Mouse (Mus musculus) splenic B cell, adult 2 months (primary cell): Measurements from ENCODE around the gene 4930562C15Rik.

Experiments used
- DNase-seq: peaks from one replicate; pipeline ENCODE4 v3.0.0-alpha.2; 2011; ENCODE audit warnings: low read depth, low spot score
- H3K27me3 ChIP-seq: 2 replicates; pipeline ENCODE4 v1.6.1; 2012; ENCODE audit warnings: mild to moderate bottlenecking, low read length, moderate library complexity, mixed read lengths; ENCODE audit not compliant: control insufficient read depth, poor library complexity, insufficient read depth, severe bottlenecking
- H3K36me3 ChIP-seq: 2 replicates; pipeline ENCODE4 v1.6.1; 2012; ENCODE audit warnings: mild to moderate bottlenecking, low read length, moderate library complexity, mixed read lengths; ENCODE audit not compliant: control insufficient read depth, poor library complexity, insufficient read depth, severe bottlenecking

The 4930562C15Rik gene

DNA sequence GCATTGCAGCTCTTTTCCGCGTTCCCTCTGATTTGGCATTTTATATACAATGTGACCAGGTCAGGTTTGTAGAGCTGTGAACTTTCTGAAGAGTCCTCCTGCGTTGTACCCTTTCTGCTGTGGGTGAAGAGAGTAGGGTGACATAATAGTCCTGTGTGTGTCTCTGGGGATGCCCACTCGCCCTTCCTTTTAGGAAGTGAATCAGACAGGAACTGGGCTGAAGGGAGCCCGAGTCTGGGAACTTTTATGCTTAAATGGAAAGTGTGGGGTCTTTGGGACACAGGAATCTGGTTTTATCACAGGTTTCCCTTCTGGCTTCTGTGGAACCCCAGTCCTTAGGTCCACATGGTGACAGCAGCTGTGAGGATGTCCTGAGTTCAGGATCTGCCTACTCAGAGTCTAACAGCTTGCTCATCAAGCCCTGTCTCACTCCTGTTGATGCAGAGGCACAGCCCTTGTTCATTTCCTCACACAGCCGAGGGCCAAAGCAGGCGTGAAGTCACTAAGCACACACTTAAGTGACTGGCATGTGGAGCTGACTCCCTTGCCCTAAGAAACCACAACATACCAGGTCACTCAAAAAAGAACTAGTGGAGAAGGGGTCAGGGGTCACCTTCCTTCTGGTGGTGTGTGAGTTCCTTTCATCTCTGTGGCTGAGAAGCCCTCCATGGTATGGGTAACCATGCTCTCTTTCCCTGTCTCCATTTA is 59.1 kb downstream of the 4930562C15Rik start:
- DNase-seq: no peak
- Histone ChIP-seq H3K36me3 (peaks cover 1% of the 10 kb centered on the region; the same call in 1 of the 2 replicates), H3K27me3 (no peaks in the 10 kb centered on the region)

GRCm38 (mm10) chr16:4896249-4897027 is 61.2 kb downstream of the 4930562C15Rik start:
- Histone ChIP-seq H3K27me3 (no peaks in the 10 kb centered on the region), H3K36me3 (peaks cover 1% of the 10 kb centered on the region; the same call in 1 of the 2 replicates)
- no peak for DNase-seq

GRCm38 (mm10) chr16:4897146-4897730 is 62.0 kb downstream of the 4930562C15Rik start:
- Histone ChIP-seq H3K27me3 (no peaks in the 10 kb centered on the region), H3K36me3 (peaks cover 1% of the 10 kb centered on the region; the same call in 1 of the 2 replicates)
- peak; percentile 40 for DNase-seq

DNA sequence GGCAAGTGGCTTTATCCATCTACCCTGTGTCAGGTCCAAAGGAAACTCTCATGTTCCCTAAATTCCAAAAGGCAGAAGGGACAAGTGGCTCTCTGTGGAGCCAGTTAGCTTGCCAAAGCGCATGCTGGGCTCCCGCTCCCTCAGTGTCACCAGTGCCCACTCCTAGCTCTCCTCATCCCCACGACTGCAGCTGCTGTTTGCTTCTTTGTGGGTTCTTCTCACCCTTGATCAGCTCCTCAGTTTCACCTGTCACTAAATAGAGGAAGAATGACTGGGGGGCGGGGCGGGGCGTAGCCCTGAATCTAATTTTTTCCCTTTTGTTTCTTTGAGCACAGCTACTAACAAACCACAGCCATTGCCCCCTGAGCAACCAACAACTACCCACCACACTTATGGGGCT is 63.7 kb downstream of the 4930562C15Rik start:
- Histone ChIP-seq H3K27me3 (no peaks in the 10 kb centered on the region), H3K36me3 (no peaks in the 10 kb centered on the region)
- DNase-seq: peak; percentile 82

DNA sequence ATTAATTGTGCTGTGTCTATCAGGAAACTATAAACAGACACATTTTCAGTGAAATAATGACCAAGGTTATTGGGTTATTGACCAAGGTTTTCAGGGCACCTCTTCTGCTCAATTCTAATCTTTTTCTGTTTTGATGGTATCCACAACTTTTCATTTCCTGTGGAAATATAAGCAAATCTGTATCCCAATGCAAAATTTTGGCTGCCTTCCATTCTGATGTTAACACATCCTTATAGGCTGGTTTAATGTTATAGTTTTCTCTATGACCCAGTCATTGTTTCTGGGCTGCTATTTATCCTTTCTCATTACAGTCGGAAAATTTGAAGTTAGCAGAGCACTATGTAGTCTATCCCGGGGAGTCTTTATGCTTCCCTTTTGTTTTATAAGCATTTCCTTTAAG is 64.5 kb downstream of the 4930562C15Rik start:
- DNase-seq: no peak
- no peaks in the 10 kb centered on the region for H3K36me3 ChIP-seq
- no peaks in the 10 kb centered on the region for H3K27me3 ChIP-seq

- no peaks in the 10 kb centered on the region for H3K27me3 ChIP-seq
- no peak for DNase-seq
- H3K36me3 ChIP-seq: no peaks in the 10 kb centered on the region
Observed at GRCm38 (mm10) chr16:4901167-4901566, 66.0 kb downstream of the 4930562C15Rik start.

- H3K36me3 ChIP-seq: no peaks in the 10 kb centered on the region
- no peak for DNase-seq
- no peaks in the 10 kb centered on the region for H3K27me3 ChIP-seq
Observed at GRCm38 (mm10) chr16:4902390-4902789, 67.2 kb downstream of the 4930562C15Rik start.

DNA sequence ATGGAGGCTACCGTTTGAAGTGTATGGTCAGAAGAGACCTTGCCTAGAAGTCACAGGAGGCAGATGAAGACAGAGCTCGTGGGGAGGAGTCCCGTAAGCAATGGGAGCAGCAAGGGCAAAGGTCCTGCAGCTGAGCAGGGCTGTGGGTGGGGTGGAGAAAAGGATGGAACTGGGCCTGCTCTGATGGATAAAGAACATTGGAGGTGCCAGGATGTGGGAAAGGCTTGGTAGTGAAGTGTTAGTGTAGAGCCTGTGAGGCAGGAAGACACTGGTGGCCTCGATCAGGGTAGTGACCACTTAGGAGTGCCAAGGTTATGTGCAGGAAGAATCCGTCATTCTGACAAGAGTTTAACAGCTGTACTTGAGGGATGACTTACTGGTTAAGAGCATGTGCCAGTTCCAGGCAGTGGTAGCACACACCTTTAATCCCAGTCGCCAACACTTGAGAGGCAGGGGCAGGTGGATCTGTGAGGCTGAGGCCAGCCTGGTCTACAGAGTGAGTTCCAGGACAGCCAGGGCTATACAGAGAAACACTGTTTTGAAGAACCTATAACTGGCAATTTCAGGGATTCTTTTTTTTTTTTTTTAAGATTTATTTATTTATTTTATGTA is 68.4 kb downstream of the 4930562C15Rik start:
- no peak for DNase-seq
- Histone ChIP-seq H3K27me3 (no peaks in the 10 kb centered on the region), H3K36me3 (no peaks in the 10 kb centered on the region; the same call in 1 of the 2 replicates)

DNA sequence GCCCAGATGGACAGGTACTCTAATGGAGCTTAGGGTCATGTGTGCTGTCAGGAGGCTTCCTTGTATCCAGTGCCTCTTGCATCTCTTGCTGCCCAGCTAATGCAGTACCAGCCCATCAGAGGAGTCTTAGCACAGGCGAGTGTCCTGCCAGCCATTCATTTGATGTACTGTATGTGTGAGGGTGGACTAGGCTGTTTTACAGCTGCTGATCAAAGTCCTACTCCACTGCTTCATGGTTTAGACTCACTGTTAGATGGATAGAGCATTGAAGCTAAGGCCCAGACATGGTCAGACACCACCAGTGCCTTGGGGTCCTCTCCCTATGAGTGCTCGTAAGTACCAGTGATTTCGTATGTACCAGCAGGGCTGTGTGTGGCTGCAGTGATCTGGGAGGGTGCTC is 69.7 kb downstream of the 4930562C15Rik start:
- Histone ChIP-seq H3K27me3 (no peaks in the 10 kb centered on the region), H3K36me3 (no peaks in the 10 kb centered on the region; the same call in 1 of the 2 replicates)
- no peak for DNase-seq

- no peak for DNase-seq
- peaks cover 2% of the 10 kb centered on the region; the same call in 1 of the 2 replicates for H3K36me3 ChIP-seq
- H3K27me3 ChIP-seq: no peaks in the 10 kb centered on the region
Observed at GRCm38 (mm10) chr16:4905591-4905990, 70.4 kb downstream of the 4930562C15Rik start.

DNA sequence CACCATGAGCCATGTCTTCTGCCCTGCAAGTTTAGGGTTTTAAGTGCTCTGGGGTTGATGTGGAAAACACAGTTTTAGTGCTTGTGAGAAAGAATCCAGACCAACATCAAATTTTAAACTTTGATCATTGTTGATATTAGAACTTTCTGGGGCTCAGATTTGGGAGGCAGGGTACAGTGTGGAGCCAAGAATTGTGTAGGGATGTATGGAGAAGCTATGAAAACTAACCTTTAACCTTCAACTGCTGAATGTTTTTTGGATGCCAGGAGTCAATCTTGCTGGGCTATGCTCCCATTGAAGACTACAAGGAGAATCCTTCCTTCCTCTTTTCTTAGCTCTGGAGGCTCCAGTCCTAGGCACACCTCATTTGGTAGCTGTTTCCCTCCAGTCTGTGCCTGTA is 71.3 kb downstream of the 4930562C15Rik start:
- Histone ChIP-seq H3K36me3 (peaks cover 4% of the 10 kb centered on the region; the same call in 1 of the 2 replicates), H3K27me3 (no peaks in the 10 kb centered on the region)
- DNase-seq: no peak

DNA sequence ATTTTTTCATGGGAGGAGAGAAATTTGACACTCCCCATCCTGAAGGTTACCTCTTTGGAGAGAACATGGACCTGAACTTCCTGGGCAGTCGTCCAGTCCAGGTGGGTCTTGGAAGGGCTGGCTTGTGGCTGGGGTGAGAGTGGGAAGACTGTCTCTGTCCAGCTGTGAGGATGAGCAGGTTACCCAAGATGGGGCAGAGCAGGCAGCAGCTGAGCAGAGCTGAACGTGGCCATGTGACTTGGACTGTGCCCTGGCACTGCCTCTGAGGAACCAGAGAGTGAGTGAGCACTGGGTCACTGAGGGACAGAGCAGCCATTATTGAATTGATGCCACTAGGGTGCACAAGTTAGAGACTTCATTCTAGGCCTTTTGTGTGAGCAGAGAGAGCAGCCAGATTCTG is 72.2 kb downstream of the 4930562C15Rik start:
- Histone ChIP-seq H3K36me3 (peaks cover 4% of the 10 kb centered on the region; the same call in 1 of the 2 replicates), H3K27me3 (no peaks in the 10 kb centered on the region)
- DNase-seq: peak; percentile 12

GRCm38 (mm10) chr16:4907972-4908371 is 72.8 kb downstream of the 4930562C15Rik start:
- Histone ChIP-seq H3K36me3 (peaks cover 4% of the 10 kb centered on the region; the same call in 1 of the 2 replicates), H3K27me3 (no peaks in the 10 kb centered on the region)
- peak; percentile 93 for DNase-seq

GRCm38 (mm10) chr16:4909745-4910144 is 74.5 kb downstream of the 4930562C15Rik start:
- Histone ChIP-seq H3K27me3 (no peaks in the 10 kb centered on the region), H3K36me3 (peaks cover 6% of the 10 kb centered on the region)
- peak; percentile 57 for DNase-seq
